Mouse (Mus musculus): ENCODE results near the gene Rrm1.
"Not testable (repeated sequence)": the region's sequence is repeated elsewhere in the genome, so short reads cannot be mapped to it uniquely, and the experiment has no call there.

Gene Rrm1

GRCm38 (mm10) chr7:102441657-102442391, at the start of gene Rrm1:
Gene Rrm1 (plus strand): TSS chr7:102441695.
- DNase-seq: peak; percentile 87 to 94

- DNase-seq: no peak
Measured at GRCm38 (mm10) chr7:102393898-102394297, 47.6 kb upstream of the Rrm1 start.

GRCm38 (mm10) chr7:102395894-102396293, 45.6 kb upstream of the Rrm1 start:
- DNase-seq: no peak

GRCm38 (mm10) chr7:102396331-102396730, 45.2 kb upstream of the Rrm1 start:
- DNase-seq: no peak

GRCm38 (mm10) chr7:102399180-102399731, 42.2 kb upstream of the Rrm1 start:
- DNase-seq: no peak

- DNase-seq: no peak
Measured at GRCm38 (mm10) chr7:102404118-102404517, 37.4 kb upstream of the Rrm1 start.

- no peak for DNase-seq
Measured at GRCm38 (mm10) chr7:102407440-102407839, 34.1 kb upstream of the Rrm1 start.

GRCm38 (mm10) chr7:102415272-102415671, 26.2 kb upstream of the Rrm1 start:
- not testable (repeated sequence) for DNase-seq

- DNase-seq: no peak
Measured at GRCm38 (mm10) chr7:102415841-102416240, 25.7 kb upstream of the Rrm1 start.

GRCm38 (mm10) chr7:102417398-102417797, 24.1 kb upstream of the Rrm1 start:
- no peak for DNase-seq

GRCm38 (mm10) chr7:102422036-102422435, 19.5 kb upstream of the Rrm1 start:
- no peak for DNase-seq

- no peak for DNase-seq
Measured at GRCm38 (mm10) chr7:102425933-102426685, 15.4 kb upstream of the Rrm1 start.

GRCm38 (mm10) chr7:102434344-102434743, 7.2 kb upstream of the Rrm1 start:
- no peak for DNase-seq

GRCm38 (mm10) chr7:102440822-102441656, 456 bp upstream of the Rrm1 start:
- DNase-seq: no peak

- DNase-seq: no peak
Measured at GRCm38 (mm10) chr7:102442432-102442831, 937 bp downstream of the Rrm1 start.

GRCm38 (mm10) chr7:102444301-102444700, 2.8 kb downstream of the Rrm1 start:
- DNase-seq: no peak

- DNase-seq: no peak
Measured at GRCm38 (mm10) chr7:102446438-102446837, 4.9 kb downstream of the Rrm1 start.

- DNase-seq: no peak
Measured at GRCm38 (mm10) chr7:102458618-102459380, 17.3 kb downstream of the Rrm1 start.

- no peak for DNase-seq
Measured at GRCm38 (mm10) chr7:102467566-102467965, 26.1 kb downstream of the Rrm1 start.

GRCm38 (mm10) chr7:102472675-102473074, 31.2 kb downstream of the Rrm1 start:
- DNase-seq: no peak

- DNase-seq: no peak
Measured at GRCm38 (mm10) chr7:102476601-102477000, 35.1 kb downstream of the Rrm1 start.

- no peak for DNase-seq
Measured at GRCm38 (mm10) chr7:102477377-102477776, 35.9 kb downstream of the Rrm1 start.
